ENCODE assay signal across 11 mouse cellular contexts in the genomic region with DNA sequence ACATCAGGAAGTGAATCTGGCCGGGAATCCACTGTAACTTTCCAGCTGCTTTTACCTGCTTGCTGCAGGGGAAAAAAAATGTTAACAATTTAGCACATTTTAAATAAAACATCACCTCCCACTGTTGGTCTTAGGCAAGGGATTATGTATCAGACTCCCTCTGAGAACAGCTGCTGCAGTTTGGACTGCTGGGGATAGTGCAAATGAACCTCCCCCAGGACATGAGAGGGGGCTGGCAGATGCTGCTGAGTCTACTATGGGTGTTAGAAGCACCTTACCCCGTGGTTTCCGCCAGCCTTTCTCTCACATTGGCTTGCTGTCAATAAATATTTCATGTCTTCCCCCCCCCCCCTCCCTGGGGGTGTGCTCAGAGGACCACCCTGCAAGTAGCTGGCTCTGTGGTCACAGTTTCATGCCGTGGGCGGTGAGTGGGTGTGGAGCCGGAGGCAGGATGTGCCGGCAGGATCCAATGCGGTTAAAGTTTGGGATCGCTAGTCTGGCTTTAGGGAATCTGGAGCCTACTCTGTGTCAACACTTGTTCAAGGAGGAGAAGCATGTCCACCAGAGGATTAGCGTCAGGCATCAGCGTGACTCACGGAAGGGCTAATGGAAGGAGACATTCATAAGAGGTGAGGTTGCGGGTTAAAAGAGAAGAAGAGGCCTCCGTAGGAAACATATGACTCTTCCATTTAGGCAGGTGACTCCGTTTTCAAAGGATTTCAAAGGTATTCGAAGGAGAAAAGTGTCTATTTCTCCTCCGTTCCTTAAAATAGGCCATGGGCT. TPM values are rescaled to one million over a fixed set of nuclear protein-coding genes. Genes with fewer than 3 reads are reported as not detected.
A peak's percentile ranks its signal among the peaks of the same experiment; 100 is the strongest.
DNase-seq lines count a peak whose midpoint lies in the region; ATAC-seq and TF ChIP-seq lines count a peak whose summit lies in the region.
"Had no signal": no experiment of that assay in that cellular context is flagged by ENCODE, and none has a peak within 500 bp of the region (broad histone marks: within the 10 kb centered on the region; RNA-seq: fewer than 3 reads in every experiment).

No protein-coding gene starts in this region.

- 0 out of 2 replicates have a peak, but pooled peaks cover 2% of the 10 kb centered on the region for H3K4me1 ChIP-seq in heart, embryonic 11.5 days (ENCODE audit: control insufficient read depth, insufficient read depth, low read length)
- H3K4me1 ChIP-seq in heart, adult 2 months (ENCODE audit: control insufficient read depth, insufficient read depth, low read length) = no peaks in the 10 kb centered on the region
- peaks cover 12% of the 10 kb centered on the region for H3K4me1 ChIP-seq in embryonic facial prominence, embryonic 10.5 days
- peaks cover 15% of the 10 kb centered on the region for H3K4me1 ChIP-seq in midbrain, embryonic 12.5 days

- TF ChIP-seq CTCF in heart, adult 2 months (IDR thresholded peaks at IDR 0.05) = no peak

- no peaks in the 10 kb centered on the region for H3K27me3 ChIP-seq in heart, embryonic 11.5 days (ENCODE audit: control insufficient read depth, insufficient read depth, low read length)
- H3K27me3 ChIP-seq in heart, adult 2 months (ENCODE audit: control insufficient read depth, insufficient read depth, low read length) = no peaks in the 10 kb centered on the region
- H3K27me3 ChIP-seq in embryonic facial prominence, embryonic 10.5 days (replicated peaks; ENCODE audit: low read depth, poor library complexity, severe bottlenecking) = peaks cover 16% of the 10 kb centered on the region
- H3K27me3 ChIP-seq in midbrain, embryonic 12.5 days = 0 out of 2 replicates have a peak, but pooled peaks cover 8% of the 10 kb centered on the region
- H3K27me3 ChIP-seq: CH12.LX had no signal

- no peaks in the 10 kb centered on the region for H3K36me3 ChIP-seq in heart, embryonic 11.5 days (ENCODE audit: control insufficient read depth, insufficient read depth, low read length)
- no peaks in the 10 kb centered on the region for H3K36me3 ChIP-seq in heart, adult 2 months (ENCODE audit: control insufficient read depth, insufficient read depth, low read length)
- H3K36me3 ChIP-seq in embryonic facial prominence, embryonic 10.5 days (replicated peaks) = no peaks in the 10 kb centered on the region
- no peaks in the 10 kb centered on the region for H3K36me3 ChIP-seq in midbrain, embryonic 12.5 days

- peak overlapping the region; percentile 56 for H3K4me2 ChIP-seq in heart, embryonic 11.5 days
- peak overlapping the region; percentile 33 for H3K4me2 ChIP-seq in midbrain, embryonic 12.5 days (replicated peaks)

- intact Hi-C loops in heart, adult 2 months (cut with DNase I) = no loop called here
- intact Hi-C loops in left cerebral cortex, postnatal 36 days (cut with DNase I) = no loop called here

- H3K4me3 ChIP-seq in heart, embryonic 11.5 days (ENCODE audit: low read depth, low read length) = no peak overlapping the region
- no peak overlapping the region for H3K4me3 ChIP-seq in heart, adult 2 months
- 0 out of 2 replicates have a peak overlapping the region, but pooled peaks have one; percentile 11 for H3K4me3 ChIP-seq in embryonic facial prominence, embryonic 10.5 days
- no peak overlapping the region for H3K4me3 ChIP-seq in midbrain, embryonic 12.5 days

- TF ChIP-seq EP300 in heart, adult 2 months (IDR thresholded peaks at IDR 0.05; ENCODE audit: insufficient read depth, low read depth, low read length) = no peak

- no peaks in the 10 kb centered on the region for H3K9me3 ChIP-seq in heart, embryonic 11.5 days (replicated peaks; ENCODE audit: control insufficient read depth, low read length)
- no peaks in the 10 kb centered on the region for H3K9me3 ChIP-seq in embryonic facial prominence, embryonic 10.5 days
- H3K9me3 ChIP-seq in midbrain, embryonic 12.5 days = peaks cover 2% of the 10 kb centered on the region; the same call in 1 of the 2 replicates

- WGBS in heart, embryonic 11.5 days (ENCODE audit: insufficient replicate concordance) = 15% methylated on average over 17 of the region's 17 CpGs
- WGBS in heart, adult 2 months = 25% methylated on average over 17 of the region's 17 CpGs
- WGBS in embryonic facial prominence, embryonic 10.5 days = 40% methylated on average over 17 of the region's 17 CpGs
- WGBS in midbrain, embryonic 12.5 days = 22% methylated on average over 17 of the region's 17 CpGs

- no peak overlapping the region for H3K27ac ChIP-seq in heart, embryonic 11.5 days (ENCODE audit: low read depth, low read length)
- H3K27ac ChIP-seq in heart, adult 2 months = no peak overlapping the region
- H3K27ac ChIP-seq in embryonic facial prominence, embryonic 10.5 days (replicated peaks) = no peak overlapping the region
- H3K27ac ChIP-seq in midbrain, embryonic 12.5 days (replicated peaks) = no peak overlapping the region

- H3K9ac ChIP-seq in heart, embryonic 11.5 days (ENCODE audit: low read depth, low read length) = no peak overlapping the region
- no peak overlapping the region for H3K9ac ChIP-seq in heart, adult 2 months (ENCODE audit: low read depth, low read length)
- H3K9ac ChIP-seq in midbrain, embryonic 12.5 days (replicated peaks) = no peak overlapping the region

- no peaks in the 10 kb centered on the region for H3K79me2 ChIP-seq in heart, adult 2 months (replicated peaks; ENCODE audit: control insufficient read depth, insufficient read depth, low read length)

- ATAC-seq in heart, embryonic 11.5 days (replicated peaks; ENCODE audit: insufficient number of reproducible peaks, low FRiP score, low TSS enrichment) = no peak
- ATAC-seq in midbrain, embryonic 12.5 days (ENCODE audit: low FRiP score, low read depth) = peak; percentile 54

- DNase-seq in heart, adult 2 months = no peak
- peak; percentile 13 to 21 for DNase-seq in left cerebral cortex, postnatal 36 days (ENCODE audit: low spot score in 2 of 2)
- DNase-seq in left cerebral cortex, adult 11 months (ENCODE audit: low spot score) = no peak
- peak; percentile 36 for DNase-seq in embryonic facial prominence, embryonic 10.5 days (ENCODE audit: low spot score)
- no peak for DNase-seq in spleen, postnatal 4 days (ENCODE audit: low spot score in 2 of 2)
- DNase-seq in ovary, postnatal 14 days (ENCODE audit: low spot score) = no peak
- DNase-seq: cerebellum, adult 9-10 months; thymus, postnatal 14 days had no signal

- TF ChIP-seq POLR2A in heart, adult 2 months (IDR thresholded peaks at IDR 0.05; ENCODE audit: insufficient read depth, low read depth, low read length) = no peak

RNA-seq across cellular contexts. Expression of a gene that starts 29.9 kb away (rescaled TPM):
- 1.4 and 1.8 TPM in 2 replicates for polyA plus RNA-seq in heart, embryonic 11.5 days (2014; fragmentation: Nextera tagmentation; extraction: Ambion mirVana)
- total RNA-seq in heart, adult 2 months (2021) = not detected
- not detected in 2 replicates for polyA plus RNA-seq in heart, adult 2 months (2012; rRNA removed)
- total RNA-seq in left cerebral cortex, postnatal 36 days (2021) = 1 to 10 TPM; 4.0 to 4.1 TPM
- 0.52 and 0.65 TPM in 2 replicates for polyA plus RNA-seq in embryonic facial prominence, embryonic 10.5 days (2016; fragmentation: Nextera tagmentation; extraction: Ambion mirVana)
- 0.41 and 0.55 TPM in 2 replicates for polyA plus RNA-seq in midbrain, embryonic 12.5 days (2016; fragmentation: Nextera tagmentation; extraction: Ambion mirVana)

RNA-seq across cellular contexts. Expression of a gene that starts 45.2 kb away (rescaled TPM):
- polyA plus RNA-seq in heart, embryonic 11.5 days (2014; fragmentation: Nextera tagmentation; extraction: Ambion mirVana) = not detected in 2 replicates
- total RNA-seq in heart, adult 2 months (2021) = not detected
- not detected in 2 replicates for polyA plus RNA-seq in heart, adult 2 months (2012; rRNA removed)
- under 1 TPM in 1 of 2 experiments, not detected in 1; 0.76 TPM for total RNA-seq in left cerebral cortex, postnatal 36 days (2021)
- polyA plus RNA-seq in embryonic facial prominence, embryonic 10.5 days (2016; fragmentation: Nextera tagmentation; extraction: Ambion mirVana) = 0.26 and 0.30 TPM in 2 replicates
- polyA plus RNA-seq in midbrain, embryonic 12.5 days (2016; fragmentation: Nextera tagmentation; extraction: Ambion mirVana) = 0.71 and 0.73 TPM in 2 replicates
- total RNA-seq: CH12.LX had no signal

Comparison
In these comparisons a context has a peak if more than half of its experiments do, and no peak if none do; other contexts are left out.
1. DNase-seq: peak in left cerebral cortex, postnatal 36 days (2 of 2) and embryonic facial prominence, embryonic 10.5 days (single experiment); none in heart, adult 2 months (0 of 2), left cerebral cortex, adult 11 months (single experiment), spleen, postnatal 4 days (0 of 2) and ovary, postnatal 14 days (single experiment).